Mouse (Mus musculus) liver, embryonic 18 days (tissue): ENCODE measurements around the gene Ankra2. TPM values are rescaled to one million over a fixed set of nuclear protein-coding genes. Genes with fewer than 3 reads are reported as not detected.

Experiments used
- polyA plus RNA-seq: library from polyadenylated mRNA; depleted of rRNA; stranded (reverse); fragments of >200 nt; gene quantifications from 2 replicates; pipeline ENCODE4 v1.2.3, GENCODE M21; 2012; rRNA removed

Ankra2 gene
- 10.4 and 11.0 TPM in 2 replicates for polyA plus RNA-seq

DNA sequence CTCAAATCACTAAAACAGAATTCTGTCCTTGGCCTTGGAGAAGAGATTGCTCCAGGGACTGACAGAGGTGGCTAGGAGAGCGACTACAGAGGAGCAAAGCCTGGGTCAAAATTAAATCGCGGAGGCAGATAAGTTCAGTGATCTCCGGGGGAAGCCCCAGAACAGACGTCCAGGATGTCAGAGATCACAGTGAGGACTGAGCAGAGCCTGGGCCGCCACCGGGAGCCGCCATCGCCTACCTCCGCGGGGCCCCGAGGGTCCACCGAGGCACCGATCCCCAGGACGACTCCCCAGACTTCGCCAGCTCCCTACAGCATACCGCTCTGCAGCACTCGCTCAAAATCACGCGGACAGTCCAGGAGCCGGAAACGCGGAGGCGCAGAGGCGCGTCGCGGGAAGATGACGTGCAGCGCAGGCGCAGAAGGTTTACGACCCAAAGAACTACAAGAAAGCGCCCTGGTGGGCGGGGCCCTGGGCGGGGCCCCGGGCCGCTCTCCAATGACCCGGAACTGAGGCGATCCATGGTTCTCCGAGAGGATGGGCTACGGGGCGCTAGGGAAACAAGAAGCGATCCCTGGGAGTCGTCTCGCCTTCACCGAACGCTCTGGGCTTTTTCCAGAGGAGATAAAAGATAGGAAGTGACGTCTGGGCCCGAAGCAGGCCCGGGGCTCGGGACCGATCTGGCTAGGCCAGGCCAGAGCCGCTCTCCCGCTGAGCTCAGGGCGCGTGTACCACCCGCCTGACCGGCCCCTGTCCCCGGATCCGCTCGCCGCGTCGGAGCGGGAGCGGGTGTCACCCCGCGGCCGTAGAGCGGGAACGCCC lies at the start of gene Ankra2, which contains the start of gene Utp15:
Gene Ankra2 (plus strand): TSS at position 439 of the 822 bp plus-strand sequence.
Gene Utp15 (minus strand): TSS at position 406 of the 822 bp plus-strand sequence.

DNA sequence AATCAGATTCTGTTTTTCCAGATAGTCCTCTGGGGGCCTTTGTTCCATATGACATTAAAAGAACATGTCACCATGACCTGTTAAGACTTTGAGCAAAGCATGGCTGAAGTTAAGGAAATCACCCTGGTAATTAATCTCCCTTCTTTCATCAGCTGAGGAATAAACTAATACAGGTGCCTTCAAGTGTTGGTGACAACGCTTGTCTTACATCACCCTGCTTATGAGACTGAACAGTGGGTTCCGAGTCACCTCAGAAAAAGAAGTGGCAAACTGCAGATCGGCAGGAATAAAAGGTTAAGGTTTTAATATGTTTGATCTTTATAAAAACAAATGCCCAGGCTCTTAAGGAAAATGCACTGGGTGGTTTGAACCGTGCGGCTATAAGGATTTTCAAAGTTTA lies 16.8 kb downstream of the Ankra2 start, which contains the start of gene Gm21976:
Gene Gm21976 (plus strand): TSS at position 202 of the 400 bp plus-strand sequence.

DNA sequence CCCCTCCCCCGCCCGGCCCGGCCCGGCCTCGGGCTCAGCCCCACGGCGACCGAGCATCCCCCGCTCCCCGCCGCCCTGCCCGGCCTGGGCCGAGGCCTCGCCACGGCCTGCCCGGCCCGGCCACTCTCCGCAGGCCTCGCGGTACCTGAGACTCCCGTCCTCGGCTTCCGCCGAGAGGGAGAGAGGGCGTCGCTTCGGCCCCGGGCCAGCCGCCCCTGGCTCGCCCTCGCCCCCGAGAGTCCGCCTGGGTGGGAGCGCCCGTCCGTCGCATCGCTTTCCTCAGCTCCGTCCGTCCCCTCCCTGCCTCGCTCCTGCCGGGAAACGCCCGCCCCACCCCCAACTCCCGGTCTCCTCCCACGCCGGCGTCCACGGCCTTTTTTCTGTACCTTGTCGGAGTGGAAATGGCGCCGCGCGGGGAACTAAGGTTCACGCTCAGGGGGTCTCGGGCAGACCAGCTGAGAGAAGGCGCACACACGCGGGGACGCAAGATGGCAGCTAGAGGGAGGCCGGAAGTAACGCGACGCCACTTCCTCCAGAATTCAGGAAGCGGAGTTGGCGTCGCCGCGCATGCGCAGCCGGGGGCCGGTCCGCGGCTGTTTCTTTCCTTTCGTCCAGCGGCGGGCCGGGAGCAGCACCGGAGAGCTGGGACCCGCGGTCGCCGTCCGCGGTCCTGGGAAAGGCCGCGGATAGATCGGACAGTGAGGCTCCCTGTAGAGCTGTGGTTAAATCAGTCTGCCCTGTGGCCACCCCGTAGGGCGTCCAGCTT lies 53.8 kb downstream of the Ankra2 start, which contains the start of gene Btf3:
Gene Btf3 (minus strand): TSS at position 527 of the 766 bp plus-strand sequence.

Other genes starting within 250 kb of the Ankra2 start
- 0.52 and 0.65 TPM in 2 replicates for gene Arhgef28, start 56.6 kb upstream of the Ankra2 start, polyA plus RNA-seq
- gene Utp15, start within 50 bp of the Ankra2 start, polyA plus RNA-seq = 4.2 TPM in 2 replicates
- gene Gm21976, start 16.8 kb downstream of the Ankra2 start, polyA plus RNA-seq = not detected in 2 replicates
- gene Btf3, start 53.9 kb downstream of the Ankra2 start, polyA plus RNA-seq = 237 and 257 TPM in 2 replicates
- gene Foxd1, start 91.2 kb downstream of the Ankra2 start, polyA plus RNA-seq = not detected in 2 replicates
- 0.81 and 1.6 TPM in 2 replicates for gene Gm10320, start 228.9 kb downstream of the Ankra2 start, polyA plus RNA-seq